Mouse (Mus musculus) E14TG2a.4 (cell line): ENCODE data around the gene Celsr2.

Experiments used
- CTCF ChIP-seq: conservative IDR thresholded peaks from 2 replicates; pipeline ENCODE4 v1.5.1; 2014; ENCODE audit warnings: low read length
- POU5F1 ChIP-seq: IDR thresholded peaks from 2 replicates; pipeline ENCODE4 v1.6.1; 2014; ENCODE audit warnings: low read length, borderline replicate concordance

DNA sequence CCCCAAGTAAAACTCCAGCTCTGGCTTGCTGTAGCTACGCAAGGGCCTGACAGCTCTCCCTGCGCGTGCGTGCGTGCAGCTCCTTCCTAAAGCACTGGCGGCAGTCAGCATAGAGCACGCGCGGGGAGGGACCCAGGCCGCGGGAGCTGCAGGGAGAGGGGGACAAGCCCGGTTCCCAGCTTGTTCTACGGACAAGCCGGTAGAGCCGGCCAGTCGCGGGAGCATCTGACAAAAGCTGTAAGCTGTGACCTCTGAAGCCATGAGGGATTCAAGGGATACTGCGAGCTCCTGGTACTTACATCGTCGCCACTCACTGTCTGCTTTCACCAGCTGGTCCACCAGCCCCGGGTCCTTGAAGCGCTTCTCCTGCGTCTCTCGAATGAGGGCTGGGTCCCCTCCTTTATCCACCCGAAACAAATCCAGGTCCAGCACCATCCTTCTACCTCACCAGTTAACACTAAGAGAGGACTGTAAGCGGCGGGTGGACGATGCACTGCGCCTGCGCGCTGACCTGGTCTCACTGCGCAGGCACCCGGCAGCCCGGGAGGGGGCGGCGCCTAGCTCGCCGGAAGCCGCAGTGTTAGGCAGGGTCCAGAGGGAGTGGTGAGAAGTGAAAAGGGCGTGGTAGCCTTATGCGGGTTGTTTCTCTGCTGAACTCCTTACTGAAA is 29.5 kb upstream of the Celsr2 start, which contains the start of gene Sars:
- no peak for TF ChIP-seq CTCF
- no peak for TF ChIP-seq POU5F1
